Mouse (Mus musculus) layer of hippocampus, postnatal 10 days (tissue): ENCODE measurements around the gene Tmem120b. TPM values are rescaled to one million over a fixed set of nuclear protein-coding genes. Genes with fewer than 3 reads are reported as not detected.
"Not testable (repeated sequence)": the region's sequence is repeated elsewhere in the genome, so short reads cannot be mapped to it uniquely, and the experiment has no call there.

Source experiments
- DNase-seq, 2 experiments: peaks; one replicate each; pipeline ENCODE4 v3.0.0; 2021; ENCODE audit warnings: low spot score in 2 of 2
- total RNA-seq, 2 experiments: library from RNA; stranded (reverse); gene quantifications; 2 replicates each; pipeline ENCODE4 v1.2.3; 2021

Gene Tmem120b
- total RNA-seq, 2 experiments from 2014 or later, result 19.6 to 24.5 TPM

- no peak for DNase-seq
Observed at GRCm38 (mm10) chr5:123050918-123051317, 17.3 kb upstream of the Tmem120b start.

- no peak for DNase-seq
Observed at GRCm38 (mm10) chr5:123051736-123052135, 16.5 kb upstream of the Tmem120b start.

- DNase-seq, result peak; percentile 98 to 99
Observed at GRCm38 (mm10) chr5:123057366-123058250, 10.6 kb upstream of the Tmem120b start.

GRCm38 (mm10) chr5:123058251-123059102 lies 9.7 kb upstream of the Tmem120b start:
- no peak for DNase-seq

GRCm38 (mm10) chr5:123059757-123060520 lies 8.3 kb upstream of the Tmem120b start:
- peak in 1 of 2 experiments; percentile 48 for DNase-seq

- DNase-seq, result no peak
Observed at GRCm38 (mm10) chr5:123060706-123061401, 7.4 kb upstream of the Tmem120b start.

GRCm38 (mm10) chr5:123061402-123061749 lies 6.8 kb upstream of the Tmem120b start:
- not testable (repeated sequence) for DNase-seq

GRCm38 (mm10) chr5:123063141-123063540 lies 5.1 kb upstream of the Tmem120b start:
- DNase-seq, result no peak

- DNase-seq, result peak; percentile 69 to 77
Observed at GRCm38 (mm10) chr5:123064207-123064606, 4.0 kb upstream of the Tmem120b start.

GRCm38 (mm10) chr5:123067395-123067995 lies 720 bp upstream of the Tmem120b start:
- DNase-seq, result no peak

GRCm38 (mm10) chr5:123068714-123069113 lies 499 bp downstream of the Tmem120b start:
- DNase-seq, result no peak

GRCm38 (mm10) chr5:123075576-123076418 lies 7.6 kb downstream of the Tmem120b start:
- peak; percentile 88 to 95 for DNase-seq

- DNase-seq, result no peak
Observed at GRCm38 (mm10) chr5:123076419-123077281, 8.4 kb downstream of the Tmem120b start.

- no peak for DNase-seq
Observed at GRCm38 (mm10) chr5:123079568-123079967, 11.4 kb downstream of the Tmem120b start.

GRCm38 (mm10) chr5:123080041-123080440 lies 11.8 kb downstream of the Tmem120b start:
- no peak for DNase-seq

GRCm38 (mm10) chr5:123080510-123080909 lies 12.3 kb downstream of the Tmem120b start:
- DNase-seq, result no peak

- DNase-seq, result no peak
Observed at GRCm38 (mm10) chr5:123083340-123084050, 15.3 kb downstream of the Tmem120b start.

- no peak for DNase-seq
Observed at GRCm38 (mm10) chr5:123086501-123086900, 18.3 kb downstream of the Tmem120b start.
